Mouse (Mus musculus): ENCODE measurements around the gene Hoxa11. TPM values are rescaled to one million over a fixed set of nuclear protein-coding genes. Genes with fewer than 3 reads are reported as not detected.

Hoxa11 gene
- total and polyA plus RNA-seq, 2 experiments = not detected

- Histone ChIP-seq H3K9ac (ENCODE audit: low read depth, low read length) (no peak overlapping the region), H3K27ac (replicated peaks; ENCODE audit: insufficient read depth, low read depth, low read length) (no peak overlapping the region), H3K4me1 (ENCODE audit: control insufficient read depth, insufficient read depth, low read length) (0 out of 2 replicates have a peak, but pooled peaks cover 4% of the 10 kb centered on the region), H3K27me3 (ENCODE audit: control insufficient read depth, insufficient read depth, low read length) (peaks cover 35% of the 10 kb centered on the region), H3K4me3 (ENCODE audit: insufficient read depth, low read depth, low read length) (no peak overlapping the region), H3K79me2 (ENCODE audit: control insufficient read depth, insufficient read depth, low read length) (no peaks in the 10 kb centered on the region), H3K36me3 (ENCODE audit: control insufficient read depth, insufficient read depth, low read length) (no peaks in the 10 kb centered on the region)
- no peak for DNase-seq (ENCODE audit: extremely low read depth, low read depth, low spot score)
- WGBS = 20% methylated on average over 3 of the region's 3 CpGs
- TF ChIP-seq POLR2A (IDR thresholded peaks at IDR 0.05; ENCODE audit: extremely low read depth, insufficient read depth, low read length) = no peak
- no peak for TF ChIP-seq CTCF (IDR thresholded peaks at IDR 0.05; ENCODE audit: low read depth, low read length)
These were observed 22.1 kb upstream of the Hoxa11 start for GRCm38 (mm10) chr6:52267691-52268090.

GRCm38 (mm10) chr6:52267221-52267620 is 21.6 kb upstream of the Hoxa11 start:
- H3K9ac ChIP-seq (ENCODE audit: low read depth, low read length) = no peak overlapping the region
- H3K36me3 ChIP-seq (ENCODE audit: control insufficient read depth, insufficient read depth, low read length) = no peaks in the 10 kb centered on the region
- peaks cover 40% of the 10 kb centered on the region for H3K27me3 ChIP-seq (ENCODE audit: control insufficient read depth, insufficient read depth, low read length)
- no peak overlapping the region for H3K27ac ChIP-seq (replicated peaks; ENCODE audit: insufficient read depth, low read depth, low read length)
- 35% methylated on average over 5 of the region's 5 CpGs for WGBS
- 0 out of 2 replicates have a peak, but pooled peaks cover 4% of the 10 kb centered on the region for H3K4me1 ChIP-seq (ENCODE audit: control insufficient read depth, insufficient read depth, low read length)
- H3K79me2 ChIP-seq (ENCODE audit: control insufficient read depth, insufficient read depth, low read length) = no peaks in the 10 kb centered on the region
- TF ChIP-seq CTCF (IDR thresholded peaks at IDR 0.05; ENCODE audit: low read depth, low read length) (no peak), POLR2A (IDR thresholded peaks at IDR 0.05; ENCODE audit: extremely low read depth, insufficient read depth, low read length) (no peak)
- no peak overlapping the region for H3K4me3 ChIP-seq (ENCODE audit: insufficient read depth, low read depth, low read length)
- no peak for DNase-seq (ENCODE audit: extremely low read depth, low read depth, low spot score)

GRCm38 (mm10) chr6:52266666-52266985 is 21.0 kb upstream of the Hoxa11 start:
- no peak overlapping the region for H3K27ac ChIP-seq (replicated peaks; ENCODE audit: insufficient read depth, low read depth, low read length)
- no peak overlapping the region for H3K9ac ChIP-seq (ENCODE audit: low read depth, low read length)
- DNase-seq (ENCODE audit: extremely low read depth, low read depth, low spot score) = no peak
- no peak overlapping the region for H3K4me3 ChIP-seq (ENCODE audit: insufficient read depth, low read depth, low read length)
- H3K36me3 ChIP-seq (ENCODE audit: control insufficient read depth, insufficient read depth, low read length) = no peaks in the 10 kb centered on the region
- H3K79me2 ChIP-seq (ENCODE audit: control insufficient read depth, insufficient read depth, low read length) = no peaks in the 10 kb centered on the region
- peaks cover 44% of the 10 kb centered on the region for H3K27me3 ChIP-seq (ENCODE audit: control insufficient read depth, insufficient read depth, low read length)
- 8% methylated on average over 9 of the region's 9 CpGs for WGBS
- TF ChIP-seq POLR2A (IDR thresholded peaks at IDR 0.05; ENCODE audit: extremely low read depth, insufficient read depth, low read length) (no peak), CTCF (IDR thresholded peaks at IDR 0.05; ENCODE audit: low read depth, low read length) (no peak)
- H3K4me1 ChIP-seq (ENCODE audit: control insufficient read depth, insufficient read depth, low read length) = 0 out of 2 replicates have a peak, but pooled peaks cover 4% of the 10 kb centered on the region

- H3K79me2 ChIP-seq (ENCODE audit: control insufficient read depth, insufficient read depth, low read length) = no peaks in the 10 kb centered on the region
- no peak for DNase-seq (ENCODE audit: extremely low read depth, low read depth, low spot score)
- no peak overlapping the region for H3K4me3 ChIP-seq (ENCODE audit: insufficient read depth, low read depth, low read length)
- H3K36me3 ChIP-seq (ENCODE audit: control insufficient read depth, insufficient read depth, low read length) = no peaks in the 10 kb centered on the region
- 6% methylated on average over 19 of the region's 19 CpGs for WGBS
- H3K27ac ChIP-seq (replicated peaks; ENCODE audit: insufficient read depth, low read depth, low read length) = no peak overlapping the region
- no peak for TF ChIP-seq CTCF (IDR thresholded peaks at IDR 0.05; ENCODE audit: low read depth, low read length)
- no peak for TF ChIP-seq POLR2A (IDR thresholded peaks at IDR 0.05; ENCODE audit: extremely low read depth, insufficient read depth, low read length)
- 0 out of 2 replicates have a peak, but pooled peaks cover 6% of the 10 kb centered on the region for H3K4me1 ChIP-seq (ENCODE audit: control insufficient read depth, insufficient read depth, low read length)
- H3K9ac ChIP-seq (ENCODE audit: low read depth, low read length) = no peak overlapping the region
- H3K27me3 ChIP-seq (ENCODE audit: control insufficient read depth, insufficient read depth, low read length) = peaks cover 47% of the 10 kb centered on the region
These were observed 20.5 kb upstream of the Hoxa11 start for GRCm38 (mm10) chr6:52265913-52266665.

GRCm38 (mm10) chr6:52265306-52265912 is 19.8 kb upstream of the Hoxa11 start:
- WGBS = 6% methylated on average over 18 of the region's 18 CpGs
- no peak overlapping the region for H3K27ac ChIP-seq (replicated peaks; ENCODE audit: insufficient read depth, low read depth, low read length)
- peaks cover 47% of the 10 kb centered on the region for H3K27me3 ChIP-seq (ENCODE audit: control insufficient read depth, insufficient read depth, low read length)
- no peaks in the 10 kb centered on the region for H3K36me3 ChIP-seq (ENCODE audit: control insufficient read depth, insufficient read depth, low read length)
- TF ChIP-seq CTCF (IDR thresholded peaks at IDR 0.05; ENCODE audit: low read depth, low read length) = no peak
- no peak for TF ChIP-seq POLR2A (IDR thresholded peaks at IDR 0.05; ENCODE audit: extremely low read depth, insufficient read depth, low read length)
- no peak overlapping the region for H3K9ac ChIP-seq (ENCODE audit: low read depth, low read length)
- DNase-seq (ENCODE audit: extremely low read depth, low read depth, low spot score) = no peak
- H3K4me1 ChIP-seq (ENCODE audit: control insufficient read depth, insufficient read depth, low read length) = 0 out of 2 replicates have a peak, but pooled peaks cover 2% of the 10 kb centered on the region
- H3K4me3 ChIP-seq (ENCODE audit: insufficient read depth, low read depth, low read length) = no peak overlapping the region
- H3K79me2 ChIP-seq (ENCODE audit: control insufficient read depth, insufficient read depth, low read length) = no peaks in the 10 kb centered on the region

All from liver, adult 2 months (tissue).